Mouse (Mus musculus) adrenal gland (tissue): ENCODE results near the gene Gm29564.
"Not testable (repeated sequence)": the region's sequence is repeated elsewhere in the genome, so short reads cannot be mapped to it uniquely, and the experiment has no call there.

Experiments used
- intact Hi-C: fragments of 180-260 bp; cut with DNase I; formaldehyde crosslinking; loops from one replicate; pipeline ENCODE4 v1.15.1; 2025
- long read RNA-seq, 2 experiments: library from polyadenylated mRNA; unstranded; transcript quantifications; one replicate each; pipeline ENCODE4 v2.0.0; 2020; ENCODE audit warnings: borderline replicate concordance in 1 of 2; ENCODE audit not compliant: insufficient replicate concordance in 1 of 2

Gm29564 gene
- long read RNA-seq, experiment 1, result 0 reads
- long read RNA-seq, experiment 2, result 0 reads

DNA sequence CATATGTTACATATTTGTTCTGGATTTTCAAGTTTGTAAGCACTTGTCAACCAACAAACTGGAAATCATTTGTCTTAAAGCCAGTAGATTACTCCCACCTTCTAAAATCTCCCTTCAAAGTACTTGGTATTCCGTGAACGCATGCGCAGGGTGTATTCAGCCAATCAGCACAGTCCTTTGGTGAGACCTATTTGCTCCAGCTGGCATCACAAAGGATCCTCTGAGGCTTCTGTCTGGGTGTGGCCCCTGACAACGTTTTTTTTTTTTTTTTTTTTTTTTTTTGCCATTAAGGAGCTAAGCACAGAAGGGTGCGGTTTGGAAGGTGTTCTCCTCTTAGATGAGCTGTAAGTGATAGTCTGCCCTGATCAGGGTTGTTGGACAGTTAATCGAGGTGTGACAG is at the start of gene Gm29564:
Gene Gm29564, plus strand, starts transcription at position 301 of the 400 bp plus-strand sequence.
- intact Hi-C loops, result not testable (repeated sequence)
